Mouse (Mus musculus): ENCODE results near the gene Tfip11. TPM values are rescaled to one million over a fixed set of nuclear protein-coding genes. Genes with fewer than 3 reads are reported as not detected.

Tfip11 gene
- total and polyA plus RNA-seq, 3 experiments, result 19.4 to 54.1 (median 21.7) TPM

DNA sequence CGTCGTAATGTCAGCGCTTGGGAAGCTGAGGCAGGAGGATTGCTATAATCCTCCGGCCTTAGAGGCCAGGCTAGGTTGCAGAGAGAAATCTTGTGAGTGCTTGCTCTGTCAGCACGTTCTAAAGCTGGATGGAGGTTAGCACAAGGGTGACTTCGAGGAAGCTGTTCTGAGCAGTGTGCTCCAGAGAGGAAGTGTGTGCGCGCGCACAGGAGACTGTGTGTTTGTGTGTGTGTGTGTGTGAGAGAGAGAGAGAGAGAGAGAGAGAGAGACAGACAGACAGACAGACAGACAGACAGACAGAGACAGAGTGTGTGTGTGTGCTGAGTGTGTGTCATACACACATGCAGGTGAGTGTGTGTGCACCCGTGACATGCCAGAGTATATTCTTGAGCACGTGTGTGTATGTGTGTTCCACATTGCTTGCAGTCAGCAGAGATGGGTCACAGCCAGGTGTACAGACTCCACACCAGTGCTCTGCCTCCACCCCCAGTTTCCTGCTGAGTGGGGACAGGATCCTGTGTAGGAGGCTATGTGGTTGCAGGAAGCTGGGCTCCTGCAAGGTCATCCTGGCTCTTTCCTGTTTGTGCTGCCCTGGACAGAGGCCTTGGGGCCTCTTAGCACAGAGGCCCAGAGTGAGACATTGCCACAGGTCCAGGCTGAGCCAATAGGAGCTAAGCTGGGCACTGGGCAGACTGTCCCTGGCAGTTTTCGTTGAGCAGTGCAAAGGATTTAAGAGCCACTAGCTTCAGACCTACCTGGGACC is 27.8 kb upstream of the Tfip11 start:
- DNase-seq (ENCODE audit: low spot score), result no peak
- Histone ChIP-seq H3K36me3 (replicated peaks) (peaks cover 95% of the 10 kb centered on the region), H3K4me3 (ENCODE audit: low read depth, low read length) (no peak overlapping the region), H3K9me3 (replicated peaks) (no peaks in the 10 kb centered on the region), H3K27me3 (ENCODE audit: insufficient read depth, low read length) (no peaks in the 10 kb centered on the region), H3K4me1 (ENCODE audit: insufficient read depth, low read depth, low read length) (peaks cover 97% of the 10 kb centered on the region)
- ATAC-seq (ENCODE audit: extremely low read depth, insufficient number of reproducible peaks, low FRiP score, poor library complexity, severe bottlenecking), result no peak
- TF ChIP-seq GATA1 (IDR thresholded peaks at IDR 0.05; ENCODE audit: borderline replicate concordance, low read length) (no peak), CTCF (IDR thresholded peaks at IDR 0.05; ENCODE audit: low read depth, low read length) (no peak), GATA2 (IDR thresholded peaks at IDR 0.05; ENCODE audit: borderline replicate concordance, low read depth, low read length) (no peak), POLR2AphosphoS5 (IDR thresholded peaks at IDR 0.05; ENCODE audit: insufficient replicate concordance, low read depth, low read length) (no peak), TAL1 (conservative IDR thresholded peaks at IDR 0.05; ENCODE audit: low read depth, low read length) (no peak)

DNA sequence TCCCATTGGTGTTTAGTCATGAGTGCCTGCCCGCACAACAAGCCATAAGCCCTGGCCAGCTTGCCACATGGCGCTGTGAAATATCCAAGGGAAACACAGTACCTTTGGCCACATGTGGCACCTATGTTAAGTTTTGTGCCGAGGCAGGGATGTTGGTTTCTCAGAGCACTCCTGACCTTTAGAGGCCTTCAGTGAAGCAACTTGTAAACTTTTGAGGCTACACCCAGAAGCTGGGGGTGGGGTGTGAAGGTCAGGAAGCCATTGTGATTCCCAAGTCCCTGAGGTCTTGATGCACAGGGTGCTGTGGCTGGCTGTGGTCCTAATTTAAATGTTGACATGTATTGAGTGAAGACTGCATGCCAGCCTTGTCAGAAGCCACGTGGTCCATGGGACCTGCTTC is 26.8 kb upstream of the Tfip11 start:
- Histone ChIP-seq H3K9me3 (replicated peaks) (no peaks in the 10 kb centered on the region), H3K36me3 (replicated peaks) (peaks cover 98% of the 10 kb centered on the region), H3K4me1 (ENCODE audit: insufficient read depth, low read depth, low read length) (peaks cover 88% of the 10 kb centered on the region), H3K4me3 (ENCODE audit: low read depth, low read length) (no peak overlapping the region), H3K27me3 (ENCODE audit: insufficient read depth, low read length) (no peaks in the 10 kb centered on the region)
- no peak for DNase-seq (ENCODE audit: low spot score)
- ATAC-seq (ENCODE audit: extremely low read depth, insufficient number of reproducible peaks, low FRiP score, poor library complexity, severe bottlenecking), result no peak
- TF ChIP-seq TAL1 (conservative IDR thresholded peaks at IDR 0.05; ENCODE audit: low read depth, low read length) (no peak), GATA1 (IDR thresholded peaks at IDR 0.05; ENCODE audit: borderline replicate concordance, low read length) (no peak), POLR2AphosphoS5 (IDR thresholded peaks at IDR 0.05; ENCODE audit: insufficient replicate concordance, low read depth, low read length) (no peak), CTCF (IDR thresholded peaks at IDR 0.05; ENCODE audit: low read depth, low read length) (no peak)

DNA sequence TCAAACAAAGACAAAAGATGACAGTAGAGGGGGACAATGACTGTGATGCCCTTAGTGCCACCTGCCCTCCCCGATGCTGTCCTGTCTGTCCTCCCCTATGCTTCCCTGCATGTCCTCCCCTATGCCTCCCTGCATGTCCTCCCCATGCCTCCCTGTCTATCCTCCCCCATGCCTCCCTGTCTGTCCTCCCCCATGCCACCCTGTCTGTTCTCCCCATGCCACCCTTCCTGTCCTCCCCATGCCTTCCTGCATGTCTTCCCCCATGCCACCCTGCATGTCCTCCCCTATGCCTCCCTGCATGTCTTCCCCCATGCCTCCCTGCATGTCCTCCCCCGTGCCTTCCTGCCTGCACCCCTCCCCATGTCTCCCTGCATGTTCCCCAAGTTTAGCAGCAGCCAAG is 26.0 kb upstream of the Tfip11 start:
- no peak for DNase-seq (ENCODE audit: low spot score)
- H3K4me1 ChIP-seq (ENCODE audit: insufficient read depth, low read depth, low read length), result peaks cover 81% of the 10 kb centered on the region
- H3K27me3 ChIP-seq (ENCODE audit: insufficient read depth, low read length), result no peaks in the 10 kb centered on the region
- TF ChIP-seq CTCF (IDR thresholded peaks at IDR 0.05; ENCODE audit: low read depth, low read length) (no peak), POLR2AphosphoS5 (IDR thresholded peaks at IDR 0.05; ENCODE audit: insufficient replicate concordance, low read depth, low read length) (no peak), GATA2 (IDR thresholded peaks at IDR 0.05; ENCODE audit: borderline replicate concordance, low read depth, low read length) (no peak), GATA1 (IDR thresholded peaks at IDR 0.05; ENCODE audit: borderline replicate concordance, low read length) (no peak), TAL1 (conservative IDR thresholded peaks at IDR 0.05; ENCODE audit: low read depth, low read length) (no peak)
- peaks cover 98% of the 10 kb centered on the region for H3K36me3 ChIP-seq (replicated peaks)
- no peak overlapping the region for H3K4me3 ChIP-seq (ENCODE audit: low read depth, low read length)
- no peak for ATAC-seq (ENCODE audit: extremely low read depth, insufficient number of reproducible peaks, low FRiP score, poor library complexity, severe bottlenecking)
- no peaks in the 10 kb centered on the region for H3K9me3 ChIP-seq (replicated peaks)

DNA sequence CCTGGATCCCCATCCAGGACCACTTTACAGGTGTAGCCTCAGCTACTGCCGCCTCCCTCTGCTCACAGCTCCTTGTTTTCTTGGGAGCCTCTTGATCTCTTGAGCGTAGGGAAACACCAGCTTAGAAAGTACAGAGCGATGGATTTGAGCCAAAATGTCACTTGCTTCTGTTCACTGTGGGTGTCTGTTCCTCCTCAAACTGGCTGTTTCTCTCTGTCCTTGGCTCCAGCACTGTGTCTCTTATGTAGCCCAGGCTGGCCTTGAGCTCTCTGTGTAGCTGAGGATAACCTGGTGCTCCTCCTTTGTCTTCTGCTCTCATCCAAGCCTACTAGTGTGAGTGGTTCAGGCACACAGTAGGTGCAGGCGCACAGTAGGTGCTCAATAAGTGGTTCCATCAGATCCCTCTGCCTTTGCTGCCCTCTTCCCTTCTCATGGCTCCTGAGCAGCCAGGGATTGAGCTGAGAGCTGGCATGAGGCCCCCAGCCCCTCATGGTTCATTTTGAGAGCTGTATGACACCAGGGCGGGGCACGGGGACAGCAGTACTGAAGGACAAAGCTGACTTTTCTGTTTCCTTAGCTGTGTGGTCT is 25.3 kb upstream of the Tfip11 start:
- ATAC-seq (ENCODE audit: extremely low read depth, insufficient number of reproducible peaks, low FRiP score, poor library complexity, severe bottlenecking) (no peak), DNase-seq (ENCODE audit: low spot score) (no peak)
- H3K27me3 ChIP-seq (ENCODE audit: insufficient read depth, low read length), result no peaks in the 10 kb centered on the region
- H3K4me3 ChIP-seq (ENCODE audit: low read depth, low read length), result no peak overlapping the region
- peaks cover 98% of the 10 kb centered on the region for H3K36me3 ChIP-seq (replicated peaks)
- H3K9me3 ChIP-seq (replicated peaks), result no peaks in the 10 kb centered on the region
- TF ChIP-seq CTCF (IDR thresholded peaks at IDR 0.05; ENCODE audit: low read depth, low read length) (no peak), GATA1 (IDR thresholded peaks at IDR 0.05; ENCODE audit: borderline replicate concordance, low read length) (no peak), POLR2AphosphoS5 (IDR thresholded peaks at IDR 0.05; ENCODE audit: insufficient replicate concordance, low read depth, low read length) (no peak), GATA2 (IDR thresholded peaks at IDR 0.05; ENCODE audit: borderline replicate concordance, low read depth, low read length) (no peak), TAL1 (conservative IDR thresholded peaks at IDR 0.05; ENCODE audit: low read depth, low read length) (no peak)
- H3K4me1 ChIP-seq (ENCODE audit: insufficient read depth, low read depth, low read length), result peaks cover 74% of the 10 kb centered on the region

DNA sequence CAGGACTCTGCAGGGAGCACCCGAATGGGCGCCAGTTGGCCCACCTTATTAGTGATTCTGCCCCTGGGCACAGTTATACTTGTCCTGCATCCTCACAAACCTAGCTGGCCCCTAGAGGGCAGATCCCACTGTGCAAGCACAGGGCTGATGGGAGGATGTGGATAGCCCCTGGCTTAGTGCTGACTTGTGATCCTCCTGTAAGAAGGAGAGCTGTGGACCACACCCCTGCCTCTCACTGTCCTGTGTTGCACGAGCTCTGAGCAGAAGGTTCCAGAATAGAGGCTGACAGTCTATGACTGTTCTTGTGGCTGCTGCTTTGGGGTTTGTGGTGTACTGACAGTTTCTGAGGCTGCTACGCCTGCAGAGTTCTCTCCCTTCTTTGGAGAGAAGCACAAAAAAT is 24.5 kb upstream of the Tfip11 start:
- Histone ChIP-seq H3K4me3 (ENCODE audit: low read depth, low read length) (no peak overlapping the region), H3K36me3 (replicated peaks) (peaks cover 100% of the 10 kb centered on the region), H3K9me3 (replicated peaks) (no peaks in the 10 kb centered on the region), H3K4me1 (ENCODE audit: insufficient read depth, low read depth, low read length) (peaks cover 65% of the 10 kb centered on the region), H3K27me3 (ENCODE audit: insufficient read depth, low read length) (no peaks in the 10 kb centered on the region)
- TF ChIP-seq TAL1 (conservative IDR thresholded peaks at IDR 0.05; ENCODE audit: low read depth, low read length) (no peak), POLR2AphosphoS5 (IDR thresholded peaks at IDR 0.05; ENCODE audit: insufficient replicate concordance, low read depth, low read length) (no peak), GATA2 (IDR thresholded peaks at IDR 0.05; ENCODE audit: borderline replicate concordance, low read depth, low read length) (no peak), CTCF (IDR thresholded peaks at IDR 0.05; ENCODE audit: low read depth, low read length) (no peak), GATA1 (IDR thresholded peaks at IDR 0.05; ENCODE audit: borderline replicate concordance, low read length) (no peak)
- DNase-seq (ENCODE audit: low spot score) (no peak), ATAC-seq (ENCODE audit: extremely low read depth, insufficient number of reproducible peaks, low FRiP score, poor library complexity, severe bottlenecking) (no peak)

DNA sequence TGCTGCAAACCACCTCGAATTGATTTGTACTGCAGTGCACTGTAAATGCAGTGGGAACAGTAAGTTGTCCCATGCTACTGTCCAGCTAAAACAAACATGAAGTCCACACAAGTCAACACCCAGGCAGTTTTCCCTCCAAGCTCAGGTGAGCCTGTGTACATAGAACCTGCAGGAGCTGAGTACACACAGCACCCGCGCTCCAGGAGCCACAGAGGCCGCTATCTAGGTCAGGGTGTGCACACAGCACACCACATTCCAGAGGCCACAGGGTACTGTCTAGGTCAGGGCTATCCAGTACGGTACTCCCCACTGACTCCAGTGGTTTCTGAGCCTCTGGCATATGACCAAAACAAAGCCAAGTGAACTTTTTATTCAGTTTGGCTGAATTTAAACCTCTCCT is 23.8 kb upstream of the Tfip11 start:
- no peaks in the 10 kb centered on the region for H3K27me3 ChIP-seq (ENCODE audit: insufficient read depth, low read length)
- H3K9me3 ChIP-seq (replicated peaks), result no peaks in the 10 kb centered on the region
- ATAC-seq (ENCODE audit: extremely low read depth, insufficient number of reproducible peaks, low FRiP score, poor library complexity, severe bottlenecking) (no peak), DNase-seq (ENCODE audit: low spot score) (no peak)
- H3K4me1 ChIP-seq (ENCODE audit: insufficient read depth, low read depth, low read length), result peaks cover 59% of the 10 kb centered on the region
- peaks cover 100% of the 10 kb centered on the region for H3K36me3 ChIP-seq (replicated peaks)
- no peak for TF ChIP-seq GATA1 (IDR thresholded peaks at IDR 0.05; ENCODE audit: borderline replicate concordance, low read length)
- TF ChIP-seq TAL1 (conservative IDR thresholded peaks at IDR 0.05; ENCODE audit: low read depth, low read length), result no peak
- TF ChIP-seq CTCF (IDR thresholded peaks at IDR 0.05; ENCODE audit: low read depth, low read length), result no peak
- no peak for TF ChIP-seq POLR2AphosphoS5 (IDR thresholded peaks at IDR 0.05; ENCODE audit: insufficient replicate concordance, low read depth, low read length)
- TF ChIP-seq GATA2 (IDR thresholded peaks at IDR 0.05; ENCODE audit: borderline replicate concordance, low read depth, low read length), result no peak
- no peak overlapping the region for H3K4me3 ChIP-seq (ENCODE audit: low read depth, low read length)

All from G1E (cell line).